Mouse (Mus musculus): ENCODE data around the gene Defb20. TPM values are rescaled to one million over a fixed set of nuclear protein-coding genes. Genes with fewer than 3 reads are reported as not detected.

Gene Defb20
- polyA plus RNA-seq, 1 experiment from 2014 or later = not detected

DNA sequence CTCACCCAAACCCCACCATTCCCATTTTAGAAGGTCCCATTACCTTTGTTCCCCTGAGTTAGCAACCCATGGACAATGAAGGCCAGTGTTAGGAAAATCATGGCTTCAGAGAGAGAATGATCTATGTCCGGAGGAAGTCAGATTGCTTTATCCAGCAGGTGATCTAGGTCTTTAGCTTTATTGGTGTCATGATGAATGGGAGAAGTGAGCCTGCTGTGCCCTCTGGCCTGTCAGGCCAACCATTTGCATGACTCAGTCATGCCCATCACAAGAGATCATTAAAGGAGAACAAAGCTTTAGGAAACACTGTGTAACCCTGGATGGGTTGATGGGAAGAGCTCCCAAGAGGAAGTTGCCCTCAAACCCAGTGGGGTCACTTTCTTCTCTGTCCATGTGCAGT, 34.7 kb downstream of the Defb20 start, which contains the start of gene Defb26:
Gene Defb26, minus strand, starts transcription at position 101 of the 400 bp plus-strand sequence.
- H3K9ac ChIP-seq (ENCODE audit: low read depth, low read length) = no peak within 1 kb of the TSS
- no peaks in the 10 kb centered on the region for H3K4me1 ChIP-seq (ENCODE audit: control insufficient read depth, insufficient read depth, low read length)
- no peak within 1 kb of the TSS for H3K4me3 ChIP-seq (ENCODE audit: low read depth, low read length)
- H3K27ac ChIP-seq (ENCODE audit: low read depth, low read length) = no peak within 1 kb of the TSS
- 90% methylated on average over 1 of the region's 1 CpGs for WGBS (ENCODE audit: insufficient replicate concordance)
- no peaks in the 10 kb centered on the region for H3K36me3 ChIP-seq (ENCODE audit: control insufficient read depth, insufficient read depth, low read length)
- no peaks in the 10 kb centered on the region for H3K27me3 ChIP-seq (ENCODE audit: control insufficient read depth, insufficient read depth, low read length)
- ATAC-seq (replicated peaks; ENCODE audit: insufficient number of reproducible peaks, low FRiP score, low TSS enrichment) = no peak
- H3K4me2 ChIP-seq = no peak within 1 kb of the TSS
- no peaks in the 10 kb centered on the region for H3K9me3 ChIP-seq (replicated peaks; ENCODE audit: control insufficient read depth, low read length)

DNA sequence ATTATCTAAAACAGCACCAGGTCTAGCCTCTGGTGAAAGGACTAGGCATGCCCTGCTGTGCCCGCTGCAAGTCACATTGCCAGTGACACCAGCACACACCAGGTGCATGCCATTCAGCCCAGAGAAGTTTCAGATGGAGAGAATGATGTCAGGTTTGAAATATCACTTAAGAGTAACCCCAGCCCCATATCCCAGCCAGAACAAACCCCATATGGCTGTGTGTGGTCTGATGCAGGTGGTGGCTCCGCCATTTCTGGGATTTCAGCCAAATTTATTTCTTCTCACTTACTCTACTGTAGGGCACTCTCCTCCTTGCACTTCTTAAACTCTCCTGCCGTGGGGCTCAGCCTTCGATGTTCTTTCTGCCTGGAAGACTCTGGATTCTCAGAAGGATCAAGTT, 39.2 kb downstream of the Defb20 start:
- Histone ChIP-seq H3K9ac (ENCODE audit: low read depth, low read length) (no peak overlapping the region), H3K4me2 (no peak overlapping the region), H3K4me3 (ENCODE audit: low read depth, low read length) (no peak overlapping the region), H3K9me3 (replicated peaks; ENCODE audit: control insufficient read depth, low read length) (no peaks in the 10 kb centered on the region), H3K27ac (ENCODE audit: low read depth, low read length) (no peak overlapping the region), H3K27me3 (ENCODE audit: control insufficient read depth, insufficient read depth, low read length) (no peaks in the 10 kb centered on the region), H3K4me1 (ENCODE audit: control insufficient read depth, insufficient read depth, low read length) (no peaks in the 10 kb centered on the region), H3K36me3 (ENCODE audit: control insufficient read depth, insufficient read depth, low read length) (no peaks in the 10 kb centered on the region)
- ATAC-seq (replicated peaks; ENCODE audit: insufficient number of reproducible peaks, low FRiP score, low TSS enrichment) = no peak
- WGBS (ENCODE audit: insufficient replicate concordance) = 75% methylated on average over 4 of the region's 4 CpGs

DNA sequence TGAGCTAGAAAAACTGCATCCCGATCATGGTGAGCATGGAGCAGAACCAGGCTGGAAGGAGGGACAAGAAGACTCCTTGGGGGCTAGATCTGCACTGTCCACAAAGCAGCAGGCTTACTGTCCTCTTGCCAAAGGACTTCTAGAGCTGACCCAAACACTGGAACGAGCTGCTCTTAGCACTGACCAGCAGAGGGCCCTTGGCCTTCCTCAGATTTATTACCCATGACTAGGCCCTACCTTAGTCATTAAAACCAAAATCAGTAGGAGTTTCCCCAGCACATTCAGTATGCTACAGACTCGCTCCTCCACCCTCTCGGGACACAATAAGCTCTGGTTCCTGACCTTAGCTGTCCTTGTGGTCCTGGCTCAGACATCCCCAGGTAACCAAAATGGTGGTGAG, 41.1 kb downstream of the Defb20 start, which contains the start of gene Defb28:
Gene Defb28, plus strand, starts transcription at position 275 of the 400 bp plus-strand sequence.
- no peak within 1 kb of the TSS for H3K27ac ChIP-seq (ENCODE audit: low read depth, low read length)
- 68% methylated on average over 4 of the region's 4 CpGs for WGBS (ENCODE audit: insufficient replicate concordance)

More for the DNA sequence above, 41.1 kb downstream of the Defb20 start, which contains the start of gene Defb28:
- Histone ChIP-seq H3K9ac (ENCODE audit: low read depth, low read length) (no peak within 1 kb of the TSS), H3K4me3 (ENCODE audit: low read depth, low read length) (no peak within 1 kb of the TSS), H3K4me2 (no peak within 1 kb of the TSS), H3K4me1 (ENCODE audit: control insufficient read depth, insufficient read depth, low read length) (no peaks in the 10 kb centered on the region), H3K9me3 (replicated peaks; ENCODE audit: control insufficient read depth, low read length) (no peaks in the 10 kb centered on the region), H3K36me3 (ENCODE audit: control insufficient read depth, insufficient read depth, low read length) (no peaks in the 10 kb centered on the region), H3K27me3 (ENCODE audit: control insufficient read depth, insufficient read depth, low read length) (no peaks in the 10 kb centered on the region)
- no peak for ATAC-seq (replicated peaks; ENCODE audit: insufficient number of reproducible peaks, low FRiP score, low TSS enrichment)

Other genes starting within 250 kb of the Defb20 start
- 25.1 and 25.7 TPM in 2 replicates for gene Tbc1d20, start 183.2 kb upstream of the Defb20 start, polyA plus RNA-seq (2014; fragmentation: Nextera tagmentation; extraction: Ambion mirVana)
- gene Rbck1, start 144.4 kb upstream of the Defb20 start, polyA plus RNA-seq (2014; fragmentation: Nextera tagmentation; extraction: Ambion mirVana) = 62.6 and 64.5 TPM in 2 replicates
- gene Trib3, start 133.0 kb upstream of the Defb20 start, polyA plus RNA-seq (2014; fragmentation: Nextera tagmentation; extraction: Ambion mirVana) = 3.4 and 3.6 TPM in 2 replicates
- 3.8 and 5.5 TPM in 2 replicates for gene Nrsn2, start 100.4 kb upstream of the Defb20 start, polyA plus RNA-seq (2014; fragmentation: Nextera tagmentation; extraction: Ambion mirVana)
- gene Sox12, start 79.0 kb upstream of the Defb20 start, polyA plus RNA-seq (2014; fragmentation: Nextera tagmentation; extraction: Ambion mirVana) = 12.9 and 13.9 TPM in 2 replicates
- 50.9 and 55.4 TPM in 2 replicates for gene Zcchc3, start 62.0 kb upstream of the Defb20 start, polyA plus RNA-seq (2014; fragmentation: Nextera tagmentation; extraction: Ambion mirVana)
- 1.4 and 1.5 TPM in 2 replicates for gene 6820408C15Rik, start 61.5 kb upstream of the Defb20 start, polyA plus RNA-seq (2014; fragmentation: Nextera tagmentation; extraction: Ambion mirVana)
- not detected in 2 replicates for gene Defb23, start 12.4 kb upstream of the Defb20 start, polyA plus RNA-seq (2014; fragmentation: Nextera tagmentation; extraction: Ambion mirVana)
- gene Defb22, start 13.1 kb downstream of the Defb20 start, polyA plus RNA-seq (2014; fragmentation: Nextera tagmentation; extraction: Ambion mirVana) = not detected in 2 replicates
- gene Defb26, start 34.6 kb downstream of the Defb20 start, polyA plus RNA-seq (2014; fragmentation: Nextera tagmentation; extraction: Ambion mirVana) = not detected in 2 replicates
- gene Defb28, start 41.2 kb downstream of the Defb20 start, polyA plus RNA-seq (2014; fragmentation: Nextera tagmentation; extraction: Ambion mirVana) = not detected in 2 replicates
- not detected in 2 replicates for gene Defb29, start 63.0 kb downstream of the Defb20 start, polyA plus RNA-seq (2014; fragmentation: Nextera tagmentation; extraction: Ambion mirVana)
- gene Gm17416, start 92.3 kb downstream of the Defb20 start, polyA plus RNA-seq (2014; fragmentation: Nextera tagmentation; extraction: Ambion mirVana) = not detected in 2 replicates
- gene Defb21, start 95.7 kb downstream of the Defb20 start, polyA plus RNA-seq (2014; fragmentation: Nextera tagmentation; extraction: Ambion mirVana) = not detected in 2 replicates
- 1.5 TPM in 1 of 2 replicates, not detected in the other for gene Defb19, start 103.2 kb downstream of the Defb20 start, polyA plus RNA-seq (2014; fragmentation: Nextera tagmentation; extraction: Ambion mirVana)
- not detected in 2 replicates for gene Defb45, start 122.3 kb downstream of the Defb20 start, polyA plus RNA-seq (2014; fragmentation: Nextera tagmentation; extraction: Ambion mirVana)
- not detected in 2 replicates for gene Defb36, start 127.3 kb downstream of the Defb20 start, polyA plus RNA-seq (2014; fragmentation: Nextera tagmentation; extraction: Ambion mirVana)
- 1.2 and 1.4 TPM in 2 replicates for gene Defb25, start 146.0 kb downstream of the Defb20 start, polyA plus RNA-seq (2014; fragmentation: Nextera tagmentation; extraction: Ambion mirVana)
- gene Rem1, start 149.9 kb downstream of the Defb20 start, polyA plus RNA-seq (2014; fragmentation: Nextera tagmentation; extraction: Ambion mirVana) = 5.8 and 6.1 TPM in 2 replicates
- 92.3 and 92.8 TPM in 2 replicates for gene H13, start 192.4 kb downstream of the Defb20 start, polyA plus RNA-seq (2014; fragmentation: Nextera tagmentation; extraction: Ambion mirVana)
- 22.2 and 29.2 TPM in 2 replicates for gene Mcts2, start 210.0 kb downstream of the Defb20 start, polyA plus RNA-seq (2014; fragmentation: Nextera tagmentation; extraction: Ambion mirVana)